Mouse (Mus musculus): Measurements from ENCODE around the gene Hoxb5.

Gene Hoxb5

DNA sequence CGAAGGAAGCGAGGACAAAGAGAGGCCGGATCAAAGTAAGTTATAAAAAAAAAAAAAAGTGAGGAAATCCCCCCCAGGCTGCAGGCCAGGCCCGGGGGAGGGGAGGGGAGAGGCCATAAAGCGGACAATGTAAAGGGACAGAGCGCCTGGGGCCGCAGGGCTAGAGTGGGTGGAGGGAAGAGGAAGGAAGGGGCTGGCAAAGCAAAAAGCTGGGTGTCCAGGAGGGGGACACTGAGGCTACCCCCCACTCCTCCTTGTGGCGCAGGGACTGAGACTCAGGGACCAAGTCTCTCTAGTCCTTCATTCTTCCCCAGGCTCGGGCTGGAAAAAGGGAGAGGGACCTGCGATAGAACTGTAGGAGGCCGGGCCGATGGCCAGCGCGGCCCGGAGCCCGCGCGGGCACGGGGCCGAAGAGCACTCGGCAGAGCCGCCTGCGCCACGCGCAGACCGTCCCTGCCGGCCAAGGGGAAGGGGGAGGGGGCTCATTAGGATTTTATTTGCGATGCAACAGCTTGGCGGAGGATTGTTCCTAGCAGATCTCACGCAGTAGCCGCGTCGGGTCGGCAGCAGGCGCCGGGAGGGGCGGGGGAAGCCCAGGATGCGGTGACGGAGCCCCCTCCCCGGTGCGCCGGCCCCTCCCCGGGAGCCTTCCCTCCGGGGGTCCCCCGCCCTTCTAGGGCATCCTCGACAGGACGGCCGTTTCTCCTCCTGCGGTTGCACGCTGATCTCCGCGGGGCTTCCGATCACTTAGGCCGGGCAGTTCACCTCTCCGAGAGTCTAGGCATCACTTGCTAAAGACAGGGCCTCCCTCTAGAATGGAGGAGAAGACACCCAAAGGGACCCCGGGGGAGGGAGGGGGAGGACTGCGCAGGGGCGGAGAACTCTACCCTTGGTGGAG lies 30.9 kb upstream of the Hoxb5 start:
- DNase-seq (ENCODE audit: low spot score in 2 of 2), result no peak

DNA sequence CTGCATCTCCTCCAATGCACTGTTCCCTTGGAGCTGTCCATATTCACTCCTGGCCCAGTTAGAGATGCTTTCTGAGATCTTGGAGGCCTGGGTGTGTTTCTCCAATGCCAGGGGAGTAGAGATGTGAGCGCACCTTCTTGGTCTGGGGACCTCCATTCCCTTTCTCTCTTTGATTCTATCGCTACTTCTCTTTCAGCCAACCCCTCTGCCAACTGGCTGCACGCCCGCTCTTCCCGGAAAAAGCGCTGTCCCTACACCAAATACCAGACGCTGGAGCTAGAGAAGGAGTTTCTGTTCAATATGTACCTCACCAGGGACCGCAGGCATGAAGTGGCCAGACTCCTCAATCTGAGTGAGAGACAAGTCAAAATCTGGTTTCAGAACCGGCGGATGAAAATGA lies 28.7 kb upstream of the Hoxb5 start:
- no peak for DNase-seq (ENCODE audit: low spot score in 2 of 2)

DNA sequence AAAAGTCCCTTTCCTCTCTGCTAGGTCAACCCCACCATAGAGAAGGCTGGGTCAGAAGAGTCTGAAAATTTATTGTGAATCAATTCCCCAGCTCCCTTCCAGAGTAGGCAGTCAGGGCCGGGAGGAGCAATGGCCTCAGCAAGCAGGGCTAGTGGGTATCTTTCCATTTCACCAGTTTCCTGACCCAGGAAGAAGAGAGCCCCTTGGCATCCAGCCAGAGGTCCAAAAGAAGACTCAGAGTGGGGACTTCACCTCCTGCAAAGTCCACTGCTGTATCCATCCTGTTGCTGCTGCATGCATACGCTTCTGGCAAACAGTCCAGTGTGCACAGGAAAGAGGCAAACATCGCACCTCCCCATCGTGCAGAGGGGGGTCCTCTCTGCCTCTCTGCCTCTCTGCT lies 27.2 kb upstream of the Hoxb5 start:
- no peak for DNase-seq (ENCODE audit: low spot score in 2 of 2)

DNA sequence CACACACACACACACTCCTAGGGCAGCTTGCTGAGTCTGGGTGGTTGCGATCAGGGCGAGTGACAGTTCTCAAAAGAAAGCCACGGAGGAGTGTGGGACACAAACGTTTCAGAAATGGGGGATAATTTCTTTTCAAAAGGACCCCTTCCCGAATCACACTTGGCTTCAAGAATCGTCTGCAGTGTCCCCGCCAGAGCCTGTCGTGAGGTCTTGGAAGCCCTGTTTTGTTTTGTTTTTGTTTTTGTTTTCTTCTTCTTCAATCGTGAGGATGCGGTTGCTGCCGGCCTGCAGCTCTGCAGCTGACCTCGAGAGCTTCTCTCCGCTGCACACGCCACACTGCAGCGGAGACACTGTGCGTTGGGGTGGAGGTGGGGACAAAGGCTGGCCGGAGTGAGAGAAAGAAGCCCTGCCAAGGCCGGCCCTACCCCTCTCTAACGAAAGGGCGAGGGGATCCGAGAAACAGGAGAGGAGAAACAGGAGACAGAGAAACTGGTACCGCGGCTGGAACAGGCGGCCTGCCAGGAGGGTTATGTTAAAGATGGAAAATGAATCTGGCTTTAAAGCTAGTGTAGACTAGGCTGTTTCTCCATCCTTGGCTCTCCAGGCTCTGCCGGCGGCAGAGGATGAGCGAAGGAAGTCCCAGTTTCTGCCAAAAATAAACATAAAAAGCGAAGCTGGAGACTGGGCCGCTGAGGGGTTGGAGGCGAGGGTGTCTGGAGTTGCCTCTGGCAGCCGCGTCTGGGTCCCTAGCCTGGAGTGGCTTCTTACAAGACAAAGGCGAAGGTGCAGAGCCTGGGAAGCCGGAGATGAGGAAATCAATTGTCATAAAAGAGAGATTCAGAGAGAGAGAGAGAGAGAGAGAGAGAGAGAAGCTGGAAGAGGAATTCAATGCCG lies 25.7 kb upstream of the Hoxb5 start:
- DNase-seq (ENCODE audit: low spot score in 2 of 2), result no peak

DNA sequence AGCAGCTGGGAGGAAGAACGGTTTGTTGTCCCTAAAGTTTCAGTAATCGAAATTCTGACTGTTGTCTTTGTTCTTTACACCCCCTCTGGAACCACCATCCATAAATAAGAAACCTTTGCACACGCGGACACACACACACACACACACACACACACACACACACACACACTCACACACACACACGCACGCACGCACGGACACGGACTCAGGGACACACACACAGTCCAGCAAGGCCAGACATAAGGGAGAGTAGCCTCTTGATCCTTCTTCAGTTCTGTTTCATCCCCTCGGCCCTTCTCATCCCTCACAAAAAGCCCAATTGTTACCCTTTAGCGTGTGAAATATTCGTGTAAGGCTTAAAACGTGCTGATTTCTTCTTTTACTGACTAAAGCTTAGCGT lies 24.8 kb upstream of the Hoxb5 start:
- DNase-seq (ENCODE audit: low spot score in 2 of 2), result no peak

DNA sequence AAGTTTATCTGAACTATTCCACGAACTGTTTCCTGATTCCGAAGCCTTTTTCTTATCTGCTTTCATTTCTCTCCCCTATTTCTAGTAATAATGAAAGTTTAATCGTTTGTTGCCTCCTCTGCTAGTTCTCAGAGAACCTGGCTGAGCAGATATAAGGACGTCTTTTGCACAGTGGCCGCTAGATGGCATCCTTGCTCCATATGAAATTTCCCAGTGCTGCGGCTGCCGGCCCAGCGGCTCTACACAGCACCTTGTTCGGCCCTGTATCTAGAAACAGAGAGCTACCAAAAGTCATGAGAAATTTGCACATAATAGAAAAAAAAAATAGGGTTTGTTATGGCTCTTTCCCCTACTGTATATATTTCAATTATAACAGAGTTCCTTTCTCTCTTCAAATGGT lies 24.4 kb upstream of the Hoxb5 start:
- DNase-seq (ENCODE audit: low spot score in 2 of 2), result peak; percentile 80 to 87

DNA sequence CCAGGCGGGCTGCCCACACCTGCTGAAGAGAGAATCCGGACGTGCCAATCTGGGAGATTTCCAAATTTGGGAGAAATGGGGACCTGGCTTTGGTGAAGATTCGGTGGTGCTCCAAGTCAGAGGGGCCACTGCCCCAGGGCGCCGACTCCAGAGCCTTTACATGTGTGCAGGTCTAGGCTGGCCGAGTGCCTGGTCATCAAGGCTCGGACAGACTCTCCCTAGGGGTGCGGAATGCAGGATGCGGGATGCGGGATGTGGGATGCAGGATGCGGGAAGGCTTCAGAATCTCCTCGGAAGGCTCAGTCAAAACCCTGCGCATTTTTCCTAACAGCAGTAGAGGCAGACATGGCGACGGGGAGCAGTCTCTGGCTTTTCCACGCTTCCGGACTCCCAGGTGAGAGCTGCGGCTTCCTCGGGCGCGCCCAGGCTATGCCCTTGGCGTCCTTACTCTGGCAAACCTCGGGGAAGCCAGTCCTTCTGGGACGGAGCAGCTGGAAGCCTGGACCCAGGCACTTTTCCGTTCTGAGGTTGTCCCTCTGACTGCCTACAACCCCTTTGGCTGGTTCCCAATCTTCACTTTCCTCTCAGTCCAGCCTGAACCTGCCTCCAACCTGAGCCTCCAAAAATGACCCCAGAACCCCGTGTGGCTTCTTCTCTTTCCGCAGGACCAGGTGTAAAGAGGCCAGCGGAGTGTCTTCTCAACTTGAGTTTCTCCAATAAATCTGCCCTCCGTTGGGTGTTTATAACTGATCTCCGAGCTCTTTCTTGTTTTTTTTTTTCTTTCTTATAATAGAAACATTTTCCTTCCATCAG lies 23.5 kb upstream of the Hoxb5 start:
- no peak for DNase-seq (ENCODE audit: low spot score in 2 of 2)

DNA sequence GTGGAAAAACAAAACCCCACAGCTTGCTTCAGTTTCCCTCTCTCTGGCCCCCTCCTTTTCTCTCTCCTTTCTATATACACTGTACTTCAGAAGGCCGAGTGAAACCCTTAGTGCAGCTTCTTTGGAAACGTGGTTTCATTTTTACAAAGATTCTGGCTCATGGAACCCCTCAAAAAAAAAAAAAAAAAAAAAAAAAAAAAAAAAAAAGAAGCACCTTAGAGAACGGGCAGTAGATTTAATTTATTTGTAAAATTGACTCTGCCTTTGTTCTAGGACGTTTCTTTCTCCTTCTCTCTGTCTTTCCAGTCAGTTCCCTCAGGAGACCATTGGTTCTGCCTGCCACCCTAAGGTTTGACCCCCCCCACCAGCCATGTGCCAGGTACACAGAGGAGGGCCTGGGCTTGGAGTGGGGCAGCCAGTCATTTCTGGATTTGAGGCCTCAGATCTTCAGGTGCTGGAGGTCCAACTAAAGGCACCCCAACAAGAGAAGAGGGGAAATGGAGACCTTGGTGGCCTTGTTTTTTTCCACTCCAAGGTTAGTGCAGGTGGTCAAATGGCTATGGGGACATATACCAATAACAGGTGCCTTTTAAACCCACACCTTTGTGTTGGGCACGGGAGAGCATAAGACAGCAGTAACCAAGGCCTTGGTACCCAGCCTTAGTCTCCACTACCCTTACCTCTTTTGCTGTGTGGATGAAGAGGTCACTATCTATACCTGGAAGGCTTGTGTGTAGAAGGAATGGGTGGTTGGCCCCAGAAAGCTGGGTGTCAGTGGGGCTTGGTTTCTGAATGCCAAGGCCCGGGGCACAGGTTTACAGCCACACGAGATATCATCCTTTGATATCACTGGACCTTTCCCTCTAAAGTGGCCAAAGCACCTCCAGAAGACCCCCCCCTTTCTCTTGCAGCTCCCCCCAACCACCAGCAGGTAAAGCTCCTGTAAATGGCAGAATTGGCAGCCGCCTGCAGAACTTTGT lies 22.4 kb upstream of the Hoxb5 start:
- DNase-seq (ENCODE audit: low spot score in 2 of 2), result no peak

DNA sequence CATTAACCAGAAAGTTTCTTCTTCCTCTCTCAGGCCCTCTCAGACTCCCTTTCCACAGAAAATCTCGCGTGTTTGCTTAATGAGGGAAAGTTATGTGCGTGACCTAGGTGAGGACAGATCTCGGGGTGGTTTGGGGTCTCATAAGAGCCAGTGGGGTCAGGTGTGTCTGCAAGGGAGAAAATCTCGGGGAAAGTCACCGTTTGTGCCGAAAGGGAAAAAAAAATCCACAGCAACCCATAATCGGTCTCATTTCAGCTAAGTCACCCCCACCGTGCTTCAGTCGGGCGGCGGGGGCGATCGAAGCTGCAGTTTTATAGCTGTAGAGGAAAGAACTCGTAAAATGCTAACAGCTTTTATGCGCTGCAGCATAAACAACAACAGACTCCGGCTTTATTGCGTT lies 21.7 kb upstream of the Hoxb5 start:
- no peak for DNase-seq (ENCODE audit: low spot score in 2 of 2)

DNA sequence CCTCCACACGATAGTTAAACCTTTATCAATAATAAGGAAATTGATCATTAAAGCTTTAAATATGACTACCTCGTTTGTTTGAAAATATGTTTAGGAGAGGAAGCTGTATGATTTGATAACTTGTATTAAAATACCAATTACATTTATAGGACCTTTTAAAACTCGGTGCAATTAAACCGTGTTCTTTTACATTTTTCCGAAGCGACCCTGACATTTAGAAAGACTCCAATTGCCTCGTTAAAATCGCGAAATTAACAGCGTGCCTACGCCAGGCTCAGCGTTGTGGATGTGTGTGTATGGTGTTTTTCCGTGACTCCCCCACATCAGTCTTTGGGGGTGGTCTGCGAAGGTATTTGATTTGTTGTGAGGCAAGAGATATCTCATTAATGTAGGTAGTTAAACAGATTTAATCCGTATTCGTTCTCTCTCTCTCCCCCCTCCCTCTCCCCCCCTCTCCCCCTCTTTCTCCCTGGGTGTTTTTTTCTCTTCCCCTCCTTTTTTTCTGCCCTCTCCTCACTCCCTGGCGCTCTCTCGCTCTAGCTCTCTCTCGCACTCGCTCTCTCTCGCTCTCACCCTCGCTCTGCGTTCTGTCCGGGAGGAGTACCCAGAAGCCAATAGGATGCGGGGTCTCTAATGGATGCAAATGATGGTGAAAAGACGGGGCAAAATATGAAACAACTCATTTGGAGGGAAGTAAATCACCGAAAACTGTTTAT lies 21.1 kb upstream of the Hoxb5 start, which contains the start of gene Hoxb8:
Gene Hoxb8, plus strand, starts transcription at position 51 of the 716 bp plus-strand sequence.
- DNase-seq (ENCODE audit: low spot score in 2 of 2), result no peak

DNA sequence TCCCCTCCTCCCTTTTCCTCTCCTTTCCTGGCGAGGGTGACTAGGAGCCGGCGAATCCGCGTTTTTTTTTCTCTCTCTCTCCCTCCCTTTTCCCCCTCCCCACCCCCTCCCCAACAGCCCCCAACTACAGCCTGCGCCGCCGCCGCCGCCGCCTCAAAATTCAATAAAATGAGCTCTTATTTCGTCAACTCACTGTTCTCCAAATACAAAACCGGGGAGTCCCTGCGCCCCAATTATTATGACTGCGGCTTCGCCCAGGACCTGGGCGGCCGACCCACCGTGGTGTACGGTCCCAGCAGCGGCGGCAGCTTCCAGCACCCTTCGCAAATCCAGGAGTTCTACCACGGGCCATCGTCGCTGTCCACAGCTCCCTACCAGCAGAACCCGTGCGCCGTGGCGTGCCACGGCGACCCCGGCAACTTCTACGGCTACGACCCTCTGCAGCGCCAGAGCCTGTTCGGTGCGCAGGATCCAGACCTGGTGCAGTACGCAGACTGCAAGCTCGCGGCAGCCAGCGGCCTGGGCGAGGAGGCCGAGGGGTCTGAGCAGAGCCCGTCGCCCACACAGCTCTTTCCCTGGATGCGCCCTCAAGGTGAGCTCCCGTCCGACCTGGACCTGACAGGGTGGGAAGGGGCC lies 20.2 kb upstream of the Hoxb5 start:
- no peak for DNase-seq (ENCODE audit: low spot score in 2 of 2)

DNA sequence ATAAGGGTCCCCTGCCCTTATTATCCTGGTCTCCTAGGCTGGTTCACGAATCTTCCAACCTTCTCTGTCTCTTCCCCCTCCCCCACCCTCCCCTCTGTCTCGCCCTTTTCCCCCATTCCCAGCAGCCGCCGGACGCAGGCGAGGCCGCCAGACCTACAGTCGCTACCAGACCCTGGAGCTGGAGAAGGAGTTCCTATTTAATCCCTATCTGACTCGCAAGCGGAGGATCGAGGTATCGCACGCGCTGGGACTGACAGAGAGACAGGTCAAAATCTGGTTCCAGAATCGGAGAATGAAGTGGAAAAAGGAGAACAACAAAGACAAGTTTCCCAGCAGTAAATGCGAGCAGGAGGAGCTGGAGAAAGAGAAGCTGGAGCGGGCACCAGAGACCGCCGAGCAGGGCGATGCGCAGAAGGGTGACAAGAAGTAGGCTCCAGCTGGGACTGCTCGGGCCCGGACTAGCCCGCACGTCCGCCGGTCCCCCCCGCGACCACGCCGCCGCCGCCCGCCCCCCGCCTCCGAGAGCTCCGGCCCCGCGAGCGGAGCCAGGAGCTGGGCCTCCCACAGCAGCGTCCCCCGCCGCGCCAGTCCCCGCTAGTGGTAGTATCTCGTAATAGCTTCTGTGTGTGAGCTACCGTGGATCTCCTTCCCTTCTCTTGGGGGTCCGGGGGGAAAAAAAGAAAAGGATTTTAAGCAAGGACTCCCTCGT lies 18.9 kb upstream of the Hoxb5 start:
- no peak for DNase-seq (ENCODE audit: low spot score in 2 of 2)

DNA sequence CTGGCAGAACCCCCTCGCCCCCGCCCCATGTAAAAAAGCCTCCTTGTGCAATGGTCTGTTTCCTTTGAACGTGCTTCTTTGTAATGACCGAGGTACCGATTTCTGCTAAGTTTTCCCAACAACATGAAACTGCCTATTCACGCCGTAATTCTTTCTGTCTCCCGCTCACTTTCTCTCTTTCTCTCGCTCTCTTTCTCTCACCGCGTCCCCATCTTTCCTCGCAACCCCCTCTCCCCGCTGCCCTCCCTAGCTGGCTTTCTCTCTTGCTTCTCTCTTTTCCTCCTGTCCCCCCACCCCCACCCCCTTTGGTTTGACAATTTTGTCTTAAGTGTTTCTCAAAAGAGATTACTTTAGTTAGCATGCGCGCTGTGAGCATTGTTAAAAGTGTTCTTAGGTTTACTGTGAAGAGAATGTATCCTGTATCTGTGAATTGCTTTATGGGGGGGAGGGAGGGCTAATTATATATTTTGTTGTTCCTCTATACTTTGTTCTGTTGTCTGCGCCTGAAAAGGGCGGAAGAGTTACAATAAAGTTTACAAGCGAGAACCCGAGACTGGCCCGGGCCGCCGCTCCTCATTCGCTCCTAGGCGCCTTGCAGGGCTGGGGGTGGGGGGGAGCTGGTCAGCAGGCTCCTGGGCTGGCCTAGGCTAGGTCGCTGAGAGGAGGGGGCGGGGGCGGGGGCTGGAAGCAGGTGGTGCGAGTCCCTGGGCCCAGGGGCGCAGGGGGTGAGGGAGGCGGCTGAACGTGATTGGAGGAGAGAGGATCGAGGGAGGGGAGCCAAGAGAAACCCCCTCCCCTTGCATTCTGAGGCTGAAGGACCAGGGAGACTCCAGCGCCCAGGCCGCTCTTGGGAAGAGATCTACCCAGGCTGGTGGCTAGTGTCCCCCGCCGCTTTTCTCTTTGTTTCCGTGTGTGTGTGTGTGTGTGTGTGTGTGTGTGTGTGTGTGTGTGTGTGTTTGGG lies 18.1 kb upstream of the Hoxb5 start:
- no peak for DNase-seq (ENCODE audit: low spot score in 2 of 2)

DNA sequence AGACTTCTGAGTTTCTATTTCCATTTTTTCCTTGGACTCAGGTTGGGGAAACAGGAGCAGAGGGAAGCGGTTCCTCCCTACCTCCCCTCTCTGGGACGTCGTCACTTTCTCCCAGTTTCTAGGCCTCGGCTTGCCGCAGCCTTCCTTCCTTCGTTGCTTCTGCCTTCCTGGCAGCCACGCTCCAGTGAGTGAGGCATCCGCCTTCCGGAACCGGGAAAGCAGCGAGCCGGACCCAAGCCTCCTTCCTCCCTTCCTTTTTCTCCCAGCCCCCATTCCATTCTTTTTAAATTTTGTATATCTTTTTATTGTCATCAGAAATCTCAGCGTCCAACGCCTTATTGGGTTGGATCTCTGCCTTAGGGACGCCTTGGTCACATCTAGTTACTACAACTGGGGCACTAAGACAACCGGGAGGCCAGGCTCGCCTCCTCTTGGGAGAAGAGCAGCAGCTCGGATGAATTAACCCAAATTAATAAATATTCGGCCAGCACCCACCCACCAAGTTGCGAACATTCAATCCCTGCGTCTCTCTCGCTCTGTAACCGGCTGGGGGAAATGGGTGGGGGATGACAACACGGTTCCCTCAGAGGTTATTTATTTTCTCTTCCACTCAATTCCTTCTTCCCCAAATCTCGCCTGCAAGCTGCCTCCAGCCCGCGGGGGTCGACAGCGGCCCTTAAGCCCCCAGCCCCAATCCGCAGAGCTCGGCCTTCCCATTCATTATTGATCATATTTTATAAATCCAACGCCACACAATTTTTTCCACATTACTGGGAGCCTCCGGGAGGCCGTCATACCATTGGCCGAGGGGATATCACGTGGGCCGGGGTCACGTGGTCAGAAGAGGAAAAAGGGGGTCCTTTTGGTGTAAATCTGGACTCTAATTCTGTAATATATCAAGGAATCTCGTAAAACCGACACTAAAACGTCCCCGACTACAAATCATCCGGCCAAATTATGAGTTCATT lies 17.1 kb upstream of the Hoxb5 start, which contains the start of gene Hoxb7:
Gene Hoxb7, plus strand, starts transcription at position 853 of the 968 bp plus-strand sequence.
- DNase-seq (ENCODE audit: low spot score in 2 of 2), result peak in 1 of 2 experiments; percentile 70

DNA sequence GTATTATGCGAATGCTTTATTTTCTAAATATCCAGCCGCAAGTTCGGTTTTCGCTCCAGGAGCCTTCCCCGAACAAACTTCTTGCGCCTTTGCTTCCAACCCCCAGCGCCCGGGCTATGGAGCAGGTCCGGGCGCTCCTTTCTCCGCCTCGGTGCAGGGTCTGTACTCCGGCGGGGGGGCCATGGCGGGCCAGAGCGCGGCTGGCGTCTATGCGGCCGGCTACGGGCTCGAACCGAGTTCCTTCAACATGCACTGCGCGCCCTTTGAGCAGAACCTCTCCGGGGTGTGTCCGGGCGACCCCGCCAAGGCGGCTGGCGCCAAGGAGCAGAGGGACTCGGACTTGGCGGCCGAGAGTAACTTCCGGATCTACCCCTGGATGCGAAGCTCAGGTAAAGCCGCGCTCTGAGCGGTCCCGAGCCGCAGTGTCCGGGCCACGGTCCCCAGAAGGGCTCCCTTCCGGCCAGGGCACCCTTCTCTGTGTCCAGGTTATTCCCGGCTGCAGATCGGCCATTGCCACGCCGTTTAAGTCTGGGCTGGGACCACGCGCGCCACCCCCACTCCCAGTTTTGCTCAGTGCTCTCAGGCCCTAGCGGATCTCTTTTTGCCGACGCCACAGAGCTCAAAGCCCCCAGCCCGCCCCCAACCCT lies 16.3 kb upstream of the Hoxb5 start:
- DNase-seq (ENCODE audit: low spot score in 2 of 2), result no peak

DNA sequence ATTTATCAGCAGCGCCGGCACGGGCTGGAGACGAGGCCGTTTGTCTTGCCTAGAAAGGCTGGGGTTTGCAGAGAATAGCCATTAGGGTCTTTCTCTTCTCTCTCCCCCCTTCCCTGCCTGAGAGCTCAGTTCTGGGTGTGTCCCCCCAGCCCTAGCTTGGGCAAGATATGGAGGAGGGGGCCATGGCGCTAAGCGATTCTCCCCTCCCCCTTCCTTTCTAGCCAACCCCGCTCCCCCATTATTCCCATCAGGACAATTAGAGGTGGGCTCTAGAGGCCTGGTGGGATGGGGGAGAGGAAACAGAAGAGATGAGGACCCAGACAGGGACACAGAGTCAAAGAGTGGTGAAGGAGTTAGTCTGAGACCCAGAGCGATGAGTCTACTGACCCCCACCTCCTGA lies 15.7 kb upstream of the Hoxb5 start:
- DNase-seq (ENCODE audit: low spot score in 2 of 2), result no peak
